8 mouse cellular contexts compared by ENCODE assay signal in the genomic region with DNA sequence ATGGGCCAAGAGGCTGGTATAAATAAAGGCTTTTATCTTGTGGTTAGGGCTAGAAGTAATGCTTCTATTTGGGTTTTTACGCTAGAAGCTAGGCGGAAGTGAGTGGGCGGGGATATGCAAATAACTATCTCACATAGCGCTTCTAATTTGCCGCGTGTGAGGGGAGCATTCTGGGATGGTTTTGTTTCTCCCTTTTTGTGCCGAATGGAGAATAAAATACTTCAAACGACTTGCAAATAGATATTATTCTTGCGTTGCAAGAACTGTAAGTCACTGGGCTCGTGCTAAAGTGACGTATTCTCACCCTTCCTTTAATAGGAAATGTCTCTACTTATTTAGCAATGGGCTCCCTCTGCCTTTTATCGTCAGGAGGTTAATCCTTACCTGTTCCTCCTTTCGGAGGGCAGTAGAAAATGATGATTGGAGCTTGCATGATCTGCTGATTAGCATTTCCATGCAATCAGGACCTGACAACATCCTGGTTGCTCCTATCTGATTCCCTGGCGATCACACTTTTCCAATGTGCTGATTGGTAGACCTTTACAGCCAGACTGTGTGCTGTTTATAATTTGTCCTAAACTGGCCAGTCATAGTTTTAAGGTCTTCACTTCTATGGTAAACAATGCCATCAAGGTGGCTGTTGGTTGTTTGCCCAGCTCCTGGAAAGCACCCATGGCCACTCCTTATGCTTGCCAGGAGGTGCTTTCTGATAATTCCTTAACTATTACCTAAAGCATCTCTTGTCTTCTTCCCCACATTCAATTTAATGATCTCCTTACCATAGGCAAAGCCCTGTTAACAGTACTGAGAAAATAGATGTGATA. TPM values are rescaled to one million over a fixed set of nuclear protein-coding genes. Genes with fewer than 3 reads are reported as not detected.
DNase-seq lines count a peak whose midpoint lies in the region; ATAC-seq and TF ChIP-seq lines count a peak whose summit lies in the region.

No protein-coding gene starts in this region.

- WGBS in embryonic facial prominence, embryonic 10.5 days = 0% methylated on average over 14 of the region's 14 CpGs
- WGBS in limb, embryonic 12.5 days = under 1% methylated on average over 14 of the region's 14 CpGs
- under 1% methylated on average over 14 of the region's 14 CpGs for WGBS in midbrain, embryonic 13.5 days
- WGBS in small intestine, adult 2 months = under 1% methylated on average over 14 of the region's 14 CpGs

- DNase-seq in 3T3-L1 (ENCODE audit: low read depth, low spot score) = peak; percentile 98
- DNase-seq in adrenal gland, postnatal 10 days = peak; percentile 84
- DNase-seq in embryonic facial prominence, embryonic 10.5 days (ENCODE audit: low spot score) = peak; percentile 84
- DNase-seq in heart, adult 18-20 months = peak; percentile 91
- DNase-seq in kidney, adult 11 months = peak; percentile 88

- no peak for TF ChIP-seq CTCF in small intestine, adult 2 months (IDR thresholded peaks at IDR 0.05; ENCODE audit: extremely low read depth, insufficient read length, insufficient replicate concordance, low read depth, low read length)

- peak; percentile 52; the same call in 1 of the 2 replicates for ATAC-seq in limb, embryonic 12.5 days (ENCODE audit: insufficient number of reproducible peaks, insufficient read depth, low FRiP score, low TSS enrichment, low read depth)
- ATAC-seq in midbrain, embryonic 13.5 days = peak; percentile 77

- no peaks in the 10 kb centered on the region for H3K27me3 ChIP-seq in embryonic facial prominence, embryonic 10.5 days (replicated peaks; ENCODE audit: low read depth, poor library complexity, severe bottlenecking)
- no peaks in the 10 kb centered on the region for H3K27me3 ChIP-seq in limb, embryonic 12.5 days
- H3K27me3 ChIP-seq in midbrain, embryonic 13.5 days = no peaks in the 10 kb centered on the region
- no peaks in the 10 kb centered on the region for H3K27me3 ChIP-seq in small intestine, adult 2 months (ENCODE audit: control insufficient read depth, insufficient read depth, low read length)

- peak overlapping the region; percentile 95 for H3K27ac ChIP-seq in embryonic facial prominence, embryonic 10.5 days (replicated peaks)
- peak overlapping the region; percentile 86 for H3K27ac ChIP-seq in limb, embryonic 12.5 days
- peak overlapping the region; percentile 94 for H3K27ac ChIP-seq in midbrain, embryonic 13.5 days
- peak overlapping the region; percentile 68 for H3K27ac ChIP-seq in small intestine, adult 2 months (ENCODE audit: insufficient read depth, low read depth, low read length)

- H3K4me3 ChIP-seq in embryonic facial prominence, embryonic 10.5 days = peak overlapping the region; percentile 75
- peak overlapping the region; percentile 21 for H3K4me3 ChIP-seq in limb, embryonic 12.5 days (replicated peaks)
- H3K4me3 ChIP-seq in midbrain, embryonic 13.5 days (replicated peaks) = peak overlapping the region; percentile 38
- H3K4me3 ChIP-seq in small intestine, adult 2 months (ENCODE audit: low read depth, low read length) = no peak overlapping the region

- no peaks in the 10 kb centered on the region for H3K36me3 ChIP-seq in embryonic facial prominence, embryonic 10.5 days (replicated peaks)
- no peaks in the 10 kb centered on the region for H3K36me3 ChIP-seq in limb, embryonic 12.5 days
- H3K36me3 ChIP-seq in midbrain, embryonic 13.5 days = no peaks in the 10 kb centered on the region
- no peaks in the 10 kb centered on the region for H3K36me3 ChIP-seq in small intestine, adult 2 months (ENCODE audit: control insufficient read depth, insufficient read depth, low read length)

- peak overlapping the region; percentile 50 for H3K4me2 ChIP-seq in limb, embryonic 12.5 days
- peak overlapping the region; percentile 90 for H3K4me2 ChIP-seq in midbrain, embryonic 13.5 days (replicated peaks)

- H3K9ac ChIP-seq in limb, embryonic 12.5 days (replicated peaks) = 0 out of 2 replicates have a peak overlapping the region, but pooled peaks have one; percentile 37
- peak overlapping the region; percentile 73 for H3K9ac ChIP-seq in midbrain, embryonic 13.5 days (replicated peaks)

- H3K9me3 ChIP-seq in embryonic facial prominence, embryonic 10.5 days = no peaks in the 10 kb centered on the region
- H3K9me3 ChIP-seq in limb, embryonic 12.5 days = no peaks in the 10 kb centered on the region
- H3K9me3 ChIP-seq in midbrain, embryonic 13.5 days = no peaks in the 10 kb centered on the region

- H3K4me1 ChIP-seq in embryonic facial prominence, embryonic 10.5 days = peaks cover 39% of the 10 kb centered on the region
- H3K4me1 ChIP-seq in limb, embryonic 12.5 days (replicated peaks) = peaks cover 37% of the 10 kb centered on the region
- H3K4me1 ChIP-seq in midbrain, embryonic 13.5 days (replicated peaks) = peaks cover 30% of the 10 kb centered on the region
- peaks cover 5% of the 10 kb centered on the region; the same call in 1 of the 2 replicates for H3K4me1 ChIP-seq in small intestine, adult 2 months (ENCODE audit: control insufficient read depth, insufficient read depth, insufficient read length, low read length)

- no peak for TF ChIP-seq POLR2A in small intestine, adult 2 months (IDR thresholded peaks at IDR 0.05; ENCODE audit: low read depth, low read length)

RNA-seq across cellular contexts. Expression of a gene that starts 2.7 kb away (rescaled TPM):
- 10 to 100 TPM; 13.2 to 13.8 TPM for total RNA-seq in adrenal gland, postnatal 10 days (2021)
- polyA plus RNA-seq in embryonic facial prominence, embryonic 10.5 days (2016; fragmentation: Nextera tagmentation; extraction: Ambion mirVana) = 41.0 and 44.5 TPM in 2 replicates
- 1 to 10 TPM; 5.3 to 7.0 TPM for total RNA-seq in heart, adult 18-20 months (2021)
- polyA plus RNA-seq in limb, embryonic 12.5 days (2016; fragmentation: Nextera tagmentation; extraction: Ambion mirVana) = 39.5 and 41.0 TPM in 2 replicates
- polyA plus RNA-seq in midbrain, embryonic 13.5 days (2015; fragmentation: Nextera tagmentation; extraction: Ambion mirVana) = 31.7 and 42.5 TPM in 2 replicates
- 11.8 and 12.8 TPM in 2 replicates for polyA plus RNA-seq in small intestine, adult 2 months (2012; rRNA removed)

RNA-seq across cellular contexts. Expression of a gene that starts 13.8 kb away (rescaled TPM):
- 10 to 100 TPM; 19.1 to 22.1 TPM for total RNA-seq in adrenal gland, postnatal 10 days (2021)
- 5.3 and 5.9 TPM in 2 replicates for polyA plus RNA-seq in embryonic facial prominence, embryonic 10.5 days (2016; fragmentation: Nextera tagmentation; extraction: Ambion mirVana)
- total RNA-seq in heart, adult 18-20 months (2021) = 10 to 100 TPM; 16.7 to 19.3 TPM
- 9.2 and 10.0 TPM in 2 replicates for polyA plus RNA-seq in limb, embryonic 12.5 days (2016; fragmentation: Nextera tagmentation; extraction: Ambion mirVana)
- polyA plus RNA-seq in midbrain, embryonic 13.5 days (2015; fragmentation: Nextera tagmentation; extraction: Ambion mirVana) = 11.3 and 13.5 TPM in 2 replicates
- polyA plus RNA-seq in small intestine, adult 2 months (2012; rRNA removed) = 13.2 and 28.5 TPM in 2 replicates

RNA-seq across cellular contexts. Expression of a gene that starts 15.0 kb away (rescaled TPM):
- total RNA-seq in adrenal gland, postnatal 10 days (2021) = 100 to 1,000 TPM; 104 to 143 TPM
- polyA plus RNA-seq in embryonic facial prominence, embryonic 10.5 days (2016; fragmentation: Nextera tagmentation; extraction: Ambion mirVana) = 60.9 and 70.0 TPM in 2 replicates
- 10 to 100 TPM; 53.9 to 55.4 TPM for total RNA-seq in heart, adult 18-20 months (2021)
- 68.0 and 79.5 TPM in 2 replicates for polyA plus RNA-seq in limb, embryonic 12.5 days (2016; fragmentation: Nextera tagmentation; extraction: Ambion mirVana)
- polyA plus RNA-seq in midbrain, embryonic 13.5 days (2015; fragmentation: Nextera tagmentation; extraction: Ambion mirVana) = 175 and 188 TPM in 2 replicates
- polyA plus RNA-seq in small intestine, adult 2 months (2012; rRNA removed) = 33.5 and 84.4 TPM in 2 replicates

RNA-seq across cellular contexts. Expression of a gene that starts 21.7 kb away (rescaled TPM):
- 100 to 1,000 TPM in 1 of 2 experiments, 10 to 100 TPM in 1; 63.1 to 157 TPM for total RNA-seq in adrenal gland, postnatal 10 days (2021)
- polyA plus RNA-seq in embryonic facial prominence, embryonic 10.5 days (2016; fragmentation: Nextera tagmentation; extraction: Ambion mirVana) = 6.1 and 7.3 TPM in 2 replicates
- 10 to 100 TPM; 38.8 to 48.5 TPM for total RNA-seq in heart, adult 18-20 months (2021)
- 7.2 and 10.4 TPM in 2 replicates for polyA plus RNA-seq in limb, embryonic 12.5 days (2016; fragmentation: Nextera tagmentation; extraction: Ambion mirVana)
- 8.6 and 10.5 TPM in 2 replicates for polyA plus RNA-seq in midbrain, embryonic 13.5 days (2015; fragmentation: Nextera tagmentation; extraction: Ambion mirVana)
- 5.4 and 13.9 TPM in 2 replicates for polyA plus RNA-seq in small intestine, adult 2 months (2012; rRNA removed)

RNA-seq across cellular contexts. Expression of a gene that starts 27.8 kb away (rescaled TPM):
- total RNA-seq in adrenal gland, postnatal 10 days (2021) = 10 to 100 TPM; 16.2 to 22.5 TPM
- polyA plus RNA-seq in embryonic facial prominence, embryonic 10.5 days (2016; fragmentation: Nextera tagmentation; extraction: Ambion mirVana) = 215 and 218 TPM in 2 replicates
- total RNA-seq in heart, adult 18-20 months (2021) = 1 to 10 TPM in 1 of 2 experiments, under 1 TPM in 1; 0.67 to 1.5 TPM
- 169 and 171 TPM in 2 replicates for polyA plus RNA-seq in limb, embryonic 12.5 days (2016; fragmentation: Nextera tagmentation; extraction: Ambion mirVana)
- polyA plus RNA-seq in midbrain, embryonic 13.5 days (2015; fragmentation: Nextera tagmentation; extraction: Ambion mirVana) = 61.3 and 62.6 TPM in 2 replicates
- polyA plus RNA-seq in small intestine, adult 2 months (2012; rRNA removed) = 15.5 and 30.8 TPM in 2 replicates
